Mouse (Mus musculus): Measurements from ENCODE around the gene Ogfod3.

- TF ChIP-seq CTCF (IDR thresholded peaks at IDR 0.05; ENCODE audit: extremely low read depth, insufficient read depth, low read length) (no peak), POLR2A (IDR thresholded peaks at IDR 0.05; ENCODE audit: extremely low read depth, insufficient read depth, low read length) (no peak)
Observed at GRCm38 (mm10) chr11:121148193-121148592, 56.3 kb downstream of the Ogfod3 start.
